Mouse (Mus musculus) stomach, postnatal 0 days (tissue): ENCODE data around the gene Smyd2. TPM values are rescaled to one million over a fixed set of nuclear protein-coding genes. Genes with fewer than 3 reads are reported as not detected.

Experiments used
- ATAC-seq: fragments of 200-750 bp; cut with Nextera tagmentation; 2 replicates; pipeline ENCODE4 v1.8.0; 2017; ENCODE audit not compliant: low FRiP score, low TSS enrichment
- DNase-seq: peaks from one replicate; pipeline ENCODE4 v3.0.0-alpha.2; 2016; ENCODE audit warnings: low spot score
- H3K27ac ChIP-seq: fragments of 300-500 bp; sonication (generic); replicated peaks from 2 replicates; pipeline ENCODE4 v1.5.1; 2014; ENCODE audit warnings: mild to moderate bottlenecking, control low read depth
- H3K27me3 ChIP-seq: fragments of 300-500 bp; sonication (generic); 2 replicates; pipeline ENCODE4 v1.6.1; 2014; ENCODE audit warnings: low read length; ENCODE audit not compliant: control insufficient read depth, insufficient read depth
- H3K36me3 ChIP-seq: fragments of 300-500 bp; sonication (generic); 2 replicates; pipeline ENCODE4 v1.6.1; 2014; ENCODE audit warnings: low read length, mixed read lengths; ENCODE audit not compliant: control insufficient read depth, insufficient read depth
- H3K4me1 ChIP-seq: fragments of 300-500 bp; sonication (generic); replicated peaks from 2 replicates; pipeline ENCODE4 v1.6.1; 2014; ENCODE audit warnings: antibody characterized with exemption; ENCODE audit not compliant: control insufficient read depth, insufficient read depth
- H3K4me2 ChIP-seq: fragments of 300-500 bp; sonication (generic); replicated peaks from 2 replicates; pipeline ENCODE4 v1.6.1; 2014; ENCODE audit warnings: low read depth, mild to moderate bottlenecking, control low read depth, moderate library complexity
- H3K4me3 ChIP-seq: fragments of 300-500 bp; sonication (generic); 2 replicates; pipeline ENCODE4 v1.5.1; 2014; ENCODE audit warnings: low read depth, low read length, control low read depth
- H3K9ac ChIP-seq: fragments of 300-500 bp; sonication (generic); 2 replicates; pipeline ENCODE4 v1.6.1; 2014; ENCODE audit warnings: mild to moderate bottlenecking, low read length, control low read depth, mixed read lengths
- H3K9me3 ChIP-seq: fragments of 300-500 bp; sonication (generic); 2 replicates; pipeline ENCODE4 v1.6.1; 2016; ENCODE audit warnings: low read length; ENCODE audit not compliant: control insufficient read depth
- CTCF ChIP-seq: IDR thresholded peaks from 2 replicates; pipeline ENCODE4 v1.5.1; 2016; ENCODE audit warnings: antibody characterized with exemption, low read depth, mild to moderate bottlenecking, moderate library complexity
- EP300 ChIP-seq: optimal IDR thresholded peaks from 2 replicates; pipeline ENCODE3; 2016; ENCODE audit warnings: antibody characterized with exemption
- WGBS: fragments of 180-500 bp; shearing (Covaris S2); extraction: QIAGEN DNeasy Blood & Tissue Kit; methylation state at CpG from one replicate; pipeline ENCODE4 v1.1.7; 2014; 5-methylcytosine and 5-hydroxymethylcytosine counted together
- polyA plus RNA-seq: library from polyadenylated mRNA; unstranded; fragments of >200 nt; fragmentation: Nextera tagmentation; extraction: Ambion mirVana; gene quantifications from 2 replicates; pipeline ENCODE4 v1.2.1, GENCODE M21; 2015

Gene Smyd2
- polyA plus RNA-seq, 1 experiment from 2014 or later: 59.0 TPM

DNA sequence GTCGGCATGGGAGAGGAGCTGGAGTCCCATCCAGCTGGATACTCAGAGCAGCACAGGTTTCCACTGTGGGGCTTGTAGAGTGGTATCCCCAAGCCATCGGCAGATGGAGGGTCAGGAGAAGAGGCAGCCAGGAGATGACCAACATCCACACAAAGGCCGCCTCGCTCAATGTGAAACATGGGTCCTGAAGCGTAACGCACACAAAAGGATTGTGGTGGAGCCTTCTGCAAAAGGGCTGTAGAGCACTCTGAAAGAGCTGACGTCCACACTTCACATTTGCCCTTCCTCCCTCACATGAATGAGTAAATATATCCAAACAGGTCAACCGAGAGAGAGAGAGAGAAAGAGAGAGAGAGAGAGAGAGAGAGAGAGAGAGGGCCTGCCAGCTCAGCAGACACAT is 25.2 kb upstream of the Smyd2 start:
- Histone ChIP-seq H3K27ac (no peak overlapping the region), H3K4me1 (no peaks in the 10 kb centered on the region), H3K9ac (no peak overlapping the region), H3K36me3 (no peaks in the 10 kb centered on the region), H3K4me3 (no peak overlapping the region), H3K27me3 (no peaks in the 10 kb centered on the region), H3K4me2 (no peak overlapping the region), H3K9me3 (no peaks in the 10 kb centered on the region)
- 71% methylated on average over 8 of the region's 8 CpGs for WGBS
- no peak for DNase-seq
- ATAC-seq: no peak
- no peak for TF ChIP-seq CTCF
- no peak for TF ChIP-seq EP300

DNA sequence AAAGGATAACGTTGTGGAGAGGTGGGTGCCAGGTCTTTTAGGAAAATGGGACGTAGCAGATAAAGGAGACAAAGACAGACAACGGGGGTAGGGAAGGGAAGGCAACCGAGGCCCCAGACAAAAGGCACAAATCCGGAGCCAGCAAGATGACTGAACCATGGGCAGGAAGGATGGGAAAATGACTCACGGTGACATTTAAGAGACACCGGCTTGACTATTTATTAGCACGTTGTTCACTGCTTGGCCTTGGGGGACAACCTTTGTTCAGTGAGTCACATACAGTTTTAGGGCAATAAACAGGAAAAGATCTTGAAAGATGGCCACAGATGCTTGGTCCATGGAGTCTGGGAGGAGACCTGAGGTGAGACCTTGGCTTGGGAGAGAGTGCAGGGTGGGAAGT is 24.0 kb upstream of the Smyd2 start:
- Histone ChIP-seq H3K27ac (no peak overlapping the region), H3K9ac (no peak overlapping the region), H3K4me1 (no peaks in the 10 kb centered on the region), H3K27me3 (no peaks in the 10 kb centered on the region), H3K36me3 (no peaks in the 10 kb centered on the region), H3K9me3 (no peaks in the 10 kb centered on the region), H3K4me3 (no peak overlapping the region), H3K4me2 (no peak overlapping the region)
- ATAC-seq: no peak
- no peak for DNase-seq
- WGBS: 71% methylated on average over 8 of the region's 8 CpGs
- TF ChIP-seq CTCF (no peak), EP300 (no peak)

DNA sequence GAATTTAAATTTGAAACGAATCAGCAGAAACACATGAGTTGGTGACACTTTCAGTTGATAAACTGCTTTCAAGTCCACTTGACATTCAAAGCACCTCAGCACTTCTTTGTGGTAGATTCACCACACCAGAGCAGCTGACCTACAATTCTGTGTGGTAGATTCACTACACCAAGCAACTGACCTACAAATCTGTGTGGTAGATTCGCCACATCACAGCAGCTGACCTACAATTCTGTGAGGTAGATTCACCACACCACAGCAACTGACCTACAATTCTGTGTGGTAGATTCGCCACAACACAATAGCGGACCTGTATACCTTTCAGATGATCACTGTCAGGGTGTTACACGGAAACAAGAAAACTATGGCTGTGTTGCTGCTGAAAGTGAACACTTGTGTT is 19.6 kb upstream of the Smyd2 start:
- no peak for DNase-seq
- 82% methylated on average over 5 of the region's 5 CpGs for WGBS
- no peaks in the 10 kb centered on the region for H3K9me3 ChIP-seq
- TF ChIP-seq CTCF: no peak
- TF ChIP-seq EP300: no peak
- H3K4me1 ChIP-seq: no peaks in the 10 kb centered on the region
- H3K36me3 ChIP-seq: no peaks in the 10 kb centered on the region
- no peak overlapping the region for H3K27ac ChIP-seq
- H3K9ac ChIP-seq: no peak overlapping the region
- no peak for ATAC-seq
- H3K4me3 ChIP-seq: no peak overlapping the region
- H3K4me2 ChIP-seq: no peak overlapping the region
- no peaks in the 10 kb centered on the region for H3K27me3 ChIP-seq

DNA sequence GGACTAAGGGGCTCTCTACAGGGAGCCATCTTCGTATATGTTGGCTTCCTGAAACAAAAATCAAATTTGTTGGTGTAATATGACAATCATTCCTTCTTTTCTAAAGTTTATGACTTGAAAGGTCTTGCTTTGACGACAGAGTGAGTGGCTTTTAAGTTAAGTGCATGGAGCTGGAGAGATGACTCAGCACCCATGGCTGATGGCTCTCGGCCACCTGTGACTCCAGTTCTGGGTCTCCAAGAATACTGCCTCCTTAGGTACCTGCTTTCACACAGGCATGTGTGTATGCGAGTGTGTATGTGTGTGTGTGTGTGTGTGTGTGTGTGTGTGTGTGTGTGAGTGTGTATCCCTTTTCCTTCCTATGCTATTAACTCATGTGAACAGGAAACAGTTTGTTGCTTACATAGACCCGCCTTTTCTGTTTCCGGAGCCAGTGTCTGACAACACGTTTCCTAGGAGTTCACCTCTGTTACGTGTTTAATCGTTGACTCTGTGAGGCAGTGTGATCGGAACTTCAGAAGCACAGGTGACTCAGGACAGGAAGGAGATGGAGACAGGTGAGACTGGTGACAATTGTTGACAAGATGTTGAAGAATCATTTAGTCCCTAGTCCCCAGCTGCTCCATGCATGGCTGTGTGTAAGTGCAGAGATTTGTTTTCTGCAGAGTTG is 14.4 kb upstream of the Smyd2 start:
- H3K4me1 ChIP-seq: no peaks in the 10 kb centered on the region
- H3K36me3 ChIP-seq: no peaks in the 10 kb centered on the region
- no peak overlapping the region for H3K27ac ChIP-seq
- no peak overlapping the region for H3K9ac ChIP-seq
- no peak overlapping the region for H3K4me2 ChIP-seq
- ATAC-seq (peak; percentile 88), DNase-seq (peak; percentile 27)
- TF ChIP-seq EP300 (no peak), CTCF (no peak)
- H3K4me3 ChIP-seq: no peak overlapping the region
- no peaks in the 10 kb centered on the region for H3K9me3 ChIP-seq
- 55% methylated on average over 10 of the region's 10 CpGs for WGBS
- H3K27me3 ChIP-seq: no peaks in the 10 kb centered on the region

DNA sequence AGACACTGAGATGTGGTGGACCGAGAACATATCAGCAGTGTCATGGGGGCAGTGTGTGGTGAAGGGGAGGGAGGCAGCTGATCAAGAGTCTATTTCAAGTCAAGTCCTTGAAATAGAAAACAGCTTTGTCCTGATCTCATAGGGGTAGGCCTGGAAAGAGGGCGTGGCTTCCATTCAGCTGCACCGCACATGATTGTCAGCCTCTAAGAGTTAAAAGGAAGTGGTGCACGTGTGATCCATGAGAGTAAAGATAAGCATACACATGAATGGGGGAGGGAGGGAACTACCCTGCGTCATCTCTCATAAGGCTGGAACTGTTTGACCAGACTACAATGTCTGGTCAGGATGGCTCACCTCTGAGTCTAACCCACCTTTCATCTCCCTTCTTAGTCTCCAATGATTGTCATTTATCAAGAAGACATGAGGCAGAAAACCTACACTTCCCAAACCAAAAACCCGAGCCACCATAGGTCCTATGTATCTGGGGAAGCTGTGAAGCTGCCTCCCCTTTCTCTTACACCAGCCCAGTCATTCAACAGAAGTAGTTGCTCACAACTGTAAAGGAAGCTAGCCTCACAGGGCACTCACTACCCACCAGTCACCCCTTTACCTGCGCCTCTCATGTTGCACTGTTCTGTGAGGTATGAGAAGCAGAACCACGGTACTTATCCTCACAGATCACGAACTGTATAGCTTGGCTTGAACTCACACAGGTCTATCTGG is 11.5 kb upstream of the Smyd2 start:
- no peak overlapping the region for H3K27ac ChIP-seq

DNA sequence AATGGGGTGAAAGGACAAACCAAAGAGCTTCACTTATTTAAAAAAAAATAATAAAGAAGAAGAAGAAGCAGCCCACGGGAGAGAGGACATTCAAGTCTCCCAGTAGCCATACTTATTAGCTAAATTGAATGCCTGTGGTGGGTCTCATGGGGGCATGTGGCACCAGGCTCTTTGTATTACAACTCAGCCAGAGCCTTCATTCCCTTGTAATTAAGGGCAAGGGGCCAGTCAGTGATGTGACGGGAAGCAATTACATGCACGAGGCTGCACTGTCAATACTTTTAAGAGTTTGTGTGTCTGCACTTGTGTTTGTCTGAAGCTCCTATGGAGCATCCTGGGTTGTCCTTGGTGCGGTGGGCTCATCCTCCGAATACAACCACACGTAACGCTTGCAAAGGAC is 10.8 kb upstream of the Smyd2 start:
- WGBS: 87% methylated on average over 7 of the region's 7 CpGs
- Histone ChIP-seq H3K36me3 (no peaks in the 10 kb centered on the region), H3K4me1 (no peaks in the 10 kb centered on the region), H3K27ac (no peak overlapping the region), H3K9me3 (no peaks in the 10 kb centered on the region), H3K27me3 (no peaks in the 10 kb centered on the region), H3K9ac (no peak overlapping the region), H3K4me3 (no peak overlapping the region), H3K4me2 (no peak overlapping the region)
- no peak for TF ChIP-seq EP300
- no peak for TF ChIP-seq CTCF
- no peak for ATAC-seq
- no peak for DNase-seq

More for the DNA sequence above, 11.5 kb upstream of the Smyd2 start:
- Histone ChIP-seq H3K4me3 (no peak overlapping the region), H3K4me1 (no peaks in the 10 kb centered on the region), H3K9ac (no peak overlapping the region), H3K4me2 (no peak overlapping the region), H3K36me3 (no peaks in the 10 kb centered on the region), H3K9me3 (no peaks in the 10 kb centered on the region), H3K27me3 (no peaks in the 10 kb centered on the region)
- WGBS: 60% methylated on average over 9 of the region's 9 CpGs
- DNase-seq (peak; percentile 27), ATAC-seq (peak; percentile 79)
- TF ChIP-seq CTCF (no peak), EP300 (no peak)
